ENCODE assay signal across 8 mouse cellular contexts in the genomic region with DNA sequence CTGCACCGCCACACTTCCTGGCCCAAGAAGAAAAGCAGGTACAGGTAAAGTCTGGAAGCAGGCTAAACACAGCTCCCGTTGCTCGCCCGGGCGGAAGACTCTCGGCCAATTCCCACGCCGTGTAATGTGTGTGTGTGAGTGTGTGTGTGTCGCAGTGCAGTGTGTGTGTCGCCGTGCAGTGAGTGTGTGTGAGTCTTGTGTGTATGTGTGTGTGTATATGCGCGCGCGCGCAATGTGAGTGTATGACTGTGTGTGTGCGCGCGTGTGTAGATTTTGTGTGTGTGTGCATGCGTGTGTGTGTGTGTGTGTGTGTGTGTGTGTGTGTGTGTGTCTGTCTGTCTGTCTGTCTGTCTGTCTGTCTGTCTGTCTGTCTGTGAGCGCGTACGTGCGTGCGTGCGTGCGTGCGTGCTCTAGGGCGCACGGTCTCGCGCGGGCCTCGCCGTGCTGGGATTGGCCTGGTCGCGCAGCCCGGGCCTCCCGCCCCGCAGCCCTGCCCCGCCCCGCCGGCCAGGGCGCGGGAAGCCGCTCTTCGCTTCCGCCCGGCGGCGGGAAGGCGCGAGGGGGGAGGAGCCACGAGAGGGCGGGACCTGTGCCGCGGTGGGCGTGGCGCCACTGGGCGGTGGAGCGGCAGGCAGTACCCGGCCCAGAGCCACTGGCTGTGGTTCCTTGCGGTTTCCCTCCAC.
DNase-seq lines count a peak whose midpoint lies in the region; ATAC-seq and TF ChIP-seq lines count a peak whose summit lies in the region.

No protein-coding gene starts in this region.

- TF ChIP-seq CTCF in ES-Bruce4 (IDR thresholded peaks at IDR 0.05; ENCODE audit: low read depth, low read length) = no peak
- TF ChIP-seq CTCF in layer of hippocampus, adult 2 months (conservative IDR thresholded peaks at IDR 0.05) = no peak; the same call in 1 of the 2 replicates
- TF ChIP-seq CTCF in lung, adult 2 months (IDR thresholded peaks at IDR 0.05; ENCODE audit: insufficient read depth, low read length) = no peak

- H3K4me1 ChIP-seq in ES-Bruce4 (ENCODE audit: control insufficient read depth, insufficient read depth, low read length) = peaks cover 2% of the 10 kb centered on the region
- peaks cover 25% of the 10 kb centered on the region for H3K4me1 ChIP-seq in forebrain, embryonic 15.5 days
- H3K4me1 ChIP-seq in lung, adult 2 months (ENCODE audit: control insufficient read depth, insufficient read depth, low read length) = peaks cover 10% of the 10 kb centered on the region; the same call in 1 of the 2 replicates

- no peaks in the 10 kb centered on the region for H3K36me3 ChIP-seq in ES-Bruce4 (ENCODE audit: control insufficient read depth, insufficient read depth, low read length, poor library complexity, severe bottlenecking)
- no peaks in the 10 kb centered on the region for H3K36me3 ChIP-seq in forebrain, embryonic 15.5 days

- WGBS in forebrain, embryonic 15.5 days = under 1% methylated on average over 62 of the region's 63 CpGs
- WGBS in lung, adult 2 months = under 1% methylated on average over 62 of the region's 63 CpGs

- H3K4me3 ChIP-seq in ES-Bruce4 (ENCODE audit: low read depth, low read length) = peak overlapping the region; percentile 99
- peak overlapping the region; percentile 75 for H3K4me3 ChIP-seq in forebrain, embryonic 15.5 days
- H3K4me3 ChIP-seq in layer of hippocampus, adult 2 months = peak overlapping the region; percentile 95
- peak overlapping the region; percentile 77 for H3K4me3 ChIP-seq in lung, adult 2 months (replicated peaks; ENCODE audit: extremely low read depth, low read depth, low read length)

- H3K9ac ChIP-seq in ES-Bruce4 (ENCODE audit: low read depth, poor library complexity, severe bottlenecking) = peak overlapping the region; percentile 83
- H3K9ac ChIP-seq in forebrain, embryonic 15.5 days (replicated peaks) = peak overlapping the region; percentile 95

- H3K27me3 ChIP-seq in ES-Bruce4 (ENCODE audit: control insufficient read depth, insufficient read depth, low read length, poor library complexity, severe bottlenecking) = no peaks in the 10 kb centered on the region
- no peaks in the 10 kb centered on the region for H3K27me3 ChIP-seq in forebrain, embryonic 15.5 days

- ATAC-seq in cerebellum, adult (ENCODE audit: insufficient number of reproducible peaks, low FRiP score, low TSS enrichment) = peak; percentile 91
- peak; percentile 97 for ATAC-seq in forebrain, embryonic 15.5 days (replicated peaks)

- TF ChIP-seq POLR2A in ES-Bruce4 (IDR thresholded peaks at IDR 0.05; ENCODE audit: insufficient read depth, low read length) = no peak
- TF ChIP-seq POLR2A in lung, adult 2 months (IDR thresholded peaks at IDR 0.05; ENCODE audit: borderline replicate concordance, extremely low read depth, low read depth, low read length) = peak; percentile 74; the same call in 1 of the 2 replicates

- peak overlapping the region; percentile 84 for H3K27ac ChIP-seq in ES-Bruce4 (ENCODE audit: insufficient read depth, low read length)
- peak overlapping the region; percentile 99 for H3K27ac ChIP-seq in forebrain, embryonic 15.5 days (replicated peaks)
- peak overlapping the region; percentile 98 for H3K27ac ChIP-seq in layer of hippocampus, adult 2 months

- H3K9me3 ChIP-seq in ES-Bruce4 (replicated peaks; ENCODE audit: control insufficient read depth, insufficient read depth, low read length, poor library complexity, severe bottlenecking) = no peaks in the 10 kb centered on the region
- no peaks in the 10 kb centered on the region for H3K9me3 ChIP-seq in forebrain, embryonic 15.5 days

- intact Hi-C loops in heart, postnatal 14 days (cut with DNase I) = loop anchor here (1.0 kb wide), 1 partner anchor 25 kb away; no protein-coding TSS in a partner anchor

- TF ChIP-seq EP300 in ES-Bruce4 (IDR thresholded peaks at IDR 0.05; ENCODE audit: insufficient read depth, low read depth, low read length) = no peak

- DNase-seq in heart, postnatal 14 days = peak; percentile 99 to 100
- peak; percentile 95 to 97 for DNase-seq in layer of hippocampus, adult 2 months (ENCODE audit: low spot score in 2 of 2)
- peak; percentile 98 for DNase-seq in lung, adult 2 months
- DNase-seq in ovary, adult 18-20 months (ENCODE audit: low spot score) = peak; percentile 91
- peak; percentile 30 to 44 for DNase-seq in thymus, adult 18-20 months

- peak overlapping the region; percentile 82 for H3K4me2 ChIP-seq in forebrain, embryonic 15.5 days (replicated peaks)

Comparison
In these comparisons a context has a peak if more than half of its experiments do, and no peak if none do; other contexts are left out.
1. Peak in every context shown above with its lines: DNase-seq, ATAC-seq, H3K4me3 ChIP-seq and H3K27ac ChIP-seq.
2. DNase-seq: peak in every context shown above with its lines; median percentile 100 in heart, postnatal 14 days; 98 in lung, adult 2 months; 96 in layer of hippocampus, adult 2 months; 91 in ovary, adult 18-20 months; 37 in thymus, adult 18-20 months.